11 mouse cellular contexts compared by ENCODE assay signal in the genomic region with DNA sequence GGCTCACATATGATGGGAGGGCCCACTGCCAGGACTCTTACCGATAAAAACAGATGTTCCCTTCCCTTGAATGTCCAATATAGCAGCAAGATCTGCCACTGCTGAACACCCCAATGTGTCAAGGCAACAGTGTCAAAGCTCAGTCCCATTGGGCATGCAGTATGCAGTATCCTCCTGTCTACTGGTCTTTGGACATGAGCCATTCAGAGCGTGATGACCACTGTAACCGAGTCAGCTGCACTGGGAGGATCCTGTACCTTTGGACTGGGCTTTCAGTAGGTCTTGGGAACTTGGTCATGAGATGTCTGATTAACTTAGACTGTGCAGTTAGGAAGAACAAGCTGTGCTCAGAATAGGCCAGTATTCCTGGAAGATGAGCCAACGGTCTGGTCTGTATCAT.
"Had no signal": no experiment of that assay in that cellular context is flagged by ENCODE, and none has a peak within 500 bp of the region (broad histone marks: within the 10 kb centered on the region; RNA-seq: fewer than 3 reads in every experiment).

No protein-coding gene starts in this region.

- H3K9ac ChIP-seq: hindbrain, embryonic 15.5 days; limb, embryonic 15.5 days; liver, embryonic 12.5 days; lung, embryonic 15.5 days; midbrain, embryonic 12.5 days had no signal

- H3K4me1 ChIP-seq: hindbrain, embryonic 15.5 days; limb, embryonic 15.5 days; liver, embryonic 12.5 days; lung, embryonic 15.5 days had no signal

- H3K27me3 ChIP-seq: hindbrain, embryonic 15.5 days; limb, embryonic 15.5 days; liver, embryonic 12.5 days; lung, embryonic 15.5 days; midbrain, embryonic 12.5 days had no signal

- H3K27ac ChIP-seq: hindbrain, embryonic 15.5 days; limb, embryonic 15.5 days; liver, embryonic 12.5 days; lung, embryonic 15.5 days; macrophage; midbrain, embryonic 12.5 days; stomach, postnatal 0 days had no signal

- DNase-seq: lung, postnatal 14 days; right cerebral cortex, postnatal 14 days; thymus, postnatal 4 days had no signal

- ATAC-seq: liver, embryonic 12.5 days had no signal

- H3K4me3 ChIP-seq: hindbrain, embryonic 15.5 days; limb, embryonic 15.5 days; liver, embryonic 12.5 days; lung, embryonic 15.5 days; megakaryocyte, embryonic 14.5 days; midbrain, embryonic 12.5 days had no signal

- H3K9me3 ChIP-seq: hindbrain, embryonic 15.5 days; limb, embryonic 15.5 days; liver, embryonic 12.5 days; lung, embryonic 15.5 days; megakaryocyte, embryonic 14.5 days; midbrain, embryonic 12.5 days had no signal

- H3K4me2 ChIP-seq: hindbrain, embryonic 15.5 days; limb, embryonic 15.5 days; liver, embryonic 12.5 days; lung, embryonic 15.5 days; midbrain, embryonic 12.5 days had no signal
